Mouse (Mus musculus) bone marrow, adult 2 months (tissue): ENCODE data around the gene Plekhg5. TPM values are rescaled to one million over a fixed set of nuclear protein-coding genes. Genes with fewer than 3 reads are reported as not detected.

Experiments
- H3K27ac ChIP-seq: fragments of 200-500 bp; 2 replicates; pipeline ENCODE4 v1.5.1; 2012; ENCODE audit warnings: low read depth, mild to moderate bottlenecking, control low read depth, inconsistent platforms, low read length; ENCODE audit not compliant: control insufficient read depth, poor library complexity, insufficient read depth
- H3K4me1 ChIP-seq: fragments of 200-500 bp; 2 replicates; pipeline ENCODE4 v1.6.1; 2011; ENCODE audit warnings: low read length; ENCODE audit not compliant: control insufficient read depth, insufficient read depth
- H3K4me3 ChIP-seq: fragments of 200-500 bp; replicated peaks from 2 replicates; pipeline ENCODE3; 2011; ENCODE audit warnings: mild to moderate bottlenecking, low read depth, low read length, control low read depth; ENCODE audit not compliant: control insufficient read depth
- CTCF ChIP-seq: fragments of 200-500 bp; IDR thresholded peaks from 2 replicates; pipeline ENCODE4 v1.5.1; 2011; ENCODE audit warnings: low read length, control low read depth; ENCODE audit not compliant: control insufficient read depth, insufficient read depth
- POLR2A ChIP-seq: fragments of 200-500 bp; IDR thresholded peaks from 2 replicates; pipeline ENCODE4 v1.6.1; 2011; ENCODE audit warnings: low read depth, mild to moderate bottlenecking, control low read depth, low read length, borderline replicate concordance; ENCODE audit not compliant: control insufficient read depth
- WGBS: fragments of 180-500 bp; shearing (Covaris S2); methylation state at CpG from one replicate; pipeline ENCODE4 v1.1.7; 2018; 5-methylcytosine and 5-hydroxymethylcytosine counted together
- polyA plus RNA-seq: library from polyadenylated mRNA; stranded (reverse); fragments of >200 nt; gene quantifications from 2 replicates; pipeline ENCODE4 v1.2.4, GENCODE M21; 2011; ENCODE audit warnings: low replicate concordance; ENCODE audit not compliant: missing spikeins, insufficient read depth, insufficient read length

Gene Plekhg5
- polyA plus RNA-seq, 1 experiment = 6.6 TPM

DNA sequence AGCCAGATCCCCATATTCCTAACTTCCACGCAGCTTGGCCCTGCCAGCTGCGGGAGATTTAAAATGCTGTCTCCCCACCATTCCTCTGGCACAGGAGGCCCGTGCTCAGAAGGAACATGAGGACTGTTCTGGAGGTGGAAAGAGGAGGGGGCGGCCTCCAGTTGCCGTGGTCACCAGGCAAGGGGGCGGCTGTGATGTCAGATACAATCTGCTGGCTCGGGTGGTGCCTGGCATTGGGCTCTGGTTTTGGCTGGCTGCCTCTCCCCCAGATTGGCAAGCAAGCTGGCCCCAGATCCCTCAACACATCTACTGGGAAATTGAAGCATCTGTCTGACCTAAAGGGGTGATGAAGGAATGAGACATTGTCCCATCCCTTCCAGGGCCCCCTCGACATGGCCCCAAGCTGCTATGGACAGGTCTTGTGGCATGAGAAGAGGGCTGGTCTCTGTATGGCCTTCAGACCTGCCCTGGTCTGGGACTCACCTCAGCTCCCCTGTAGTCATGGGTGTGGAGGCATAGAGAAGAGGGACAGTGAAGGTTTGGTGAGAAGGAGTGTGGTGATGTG is 16.3 kb downstream of the Plekhg5 start:
- Histone ChIP-seq H3K4me3 (no peak overlapping the region), H3K4me1 (peaks cover under 1% of the 10 kb centered on the region), H3K27ac (no peak overlapping the region)
- 46% methylated on average over 8 of the region's 8 CpGs for WGBS
- TF ChIP-seq CTCF = no peak
- TF ChIP-seq POLR2A = no peak

DNA sequence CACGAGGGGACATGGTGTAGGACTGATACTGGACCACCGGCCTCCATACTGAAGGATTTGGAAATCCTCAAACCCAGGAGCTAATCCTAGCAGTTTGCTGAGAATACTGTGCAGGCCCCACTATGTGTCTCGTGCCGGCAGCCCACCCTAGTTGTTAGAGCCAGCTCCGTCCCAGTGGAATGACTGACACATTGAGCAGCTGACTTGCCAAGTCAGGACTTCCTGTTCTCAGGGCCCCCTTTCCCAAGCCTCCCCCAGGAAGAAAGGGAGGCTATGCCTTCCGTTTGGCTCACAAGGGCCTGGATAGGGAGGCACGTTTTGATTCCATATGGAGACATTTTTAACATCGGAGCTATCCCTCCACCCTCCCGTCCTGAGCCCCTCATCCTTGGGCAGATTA is 17.9 kb downstream of the Plekhg5 start:
- no peak overlapping the region for H3K4me3 ChIP-seq
- no peak for TF ChIP-seq CTCF
- no peak for TF ChIP-seq POLR2A
- no peak overlapping the region for H3K27ac ChIP-seq
- peaks cover 1% of the 10 kb centered on the region for H3K4me1 ChIP-seq
- WGBS = 77% methylated on average over 9 of the region's 9 CpGs

DNA sequence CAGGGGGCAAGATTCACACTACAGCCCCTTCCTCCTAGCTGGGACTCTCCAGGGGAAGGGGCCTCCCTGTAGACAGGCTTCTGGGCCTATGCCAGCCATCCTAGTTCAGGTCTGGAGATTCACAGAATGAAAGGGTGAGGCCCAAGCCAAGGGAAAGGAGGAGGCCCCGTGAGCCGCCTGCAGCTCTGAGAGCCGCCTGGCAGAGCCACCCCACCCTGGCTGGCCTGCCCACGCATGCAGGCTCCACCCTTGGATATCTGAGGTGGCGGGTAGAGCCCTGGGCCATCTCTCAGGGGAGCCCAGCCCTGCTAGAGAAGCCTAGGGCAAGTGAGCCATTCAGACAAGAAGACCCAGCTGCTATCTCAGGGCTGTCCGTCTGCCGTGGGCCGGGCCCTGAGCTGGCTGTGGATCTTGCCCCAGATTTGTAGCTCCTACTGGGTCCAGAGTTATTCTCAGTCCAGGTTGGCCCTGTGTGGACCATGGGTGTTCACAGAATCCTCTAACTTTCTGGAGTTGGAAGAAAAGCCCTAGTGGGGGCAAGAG is 20.5 kb downstream of the Plekhg5 start:
- H3K27ac ChIP-seq = peak overlapping the region; percentile 40; the same call in 1 of the 2 replicates
- no peak for TF ChIP-seq CTCF
- TF ChIP-seq POLR2A = no peak
- 48% methylated on average over 8 of the region's 8 CpGs for WGBS
- H3K4me1 ChIP-seq = peaks cover 2% of the 10 kb centered on the region
- no peak overlapping the region for H3K4me3 ChIP-seq

DNA sequence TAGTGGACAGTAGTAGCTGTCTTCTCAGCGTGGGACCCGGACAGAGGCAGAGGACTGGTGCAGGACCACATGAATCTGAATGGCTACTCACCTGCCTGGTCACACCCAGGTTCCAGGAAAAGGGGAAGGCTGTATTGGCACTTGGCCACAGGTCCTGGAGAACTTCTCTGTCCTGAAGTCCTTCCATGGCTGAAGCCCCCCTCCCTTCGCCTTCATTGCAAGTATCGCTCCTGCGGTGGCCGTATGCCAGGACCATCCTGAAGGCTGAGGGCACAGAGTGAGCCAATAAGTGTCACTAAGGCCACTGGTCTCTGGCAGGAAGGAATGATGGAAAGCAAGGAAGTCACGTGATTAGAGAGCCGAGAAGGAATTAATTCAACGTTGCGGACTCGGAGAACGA is 21.9 kb downstream of the Plekhg5 start:
- no peak for TF ChIP-seq POLR2A
- no peak for TF ChIP-seq CTCF
- 85% methylated on average over 12 of the region's 12 CpGs for WGBS
- H3K27ac ChIP-seq = no peak overlapping the region
- H3K4me3 ChIP-seq = no peak overlapping the region
- H3K4me1 ChIP-seq = peaks cover 2% of the 10 kb centered on the region

DNA sequence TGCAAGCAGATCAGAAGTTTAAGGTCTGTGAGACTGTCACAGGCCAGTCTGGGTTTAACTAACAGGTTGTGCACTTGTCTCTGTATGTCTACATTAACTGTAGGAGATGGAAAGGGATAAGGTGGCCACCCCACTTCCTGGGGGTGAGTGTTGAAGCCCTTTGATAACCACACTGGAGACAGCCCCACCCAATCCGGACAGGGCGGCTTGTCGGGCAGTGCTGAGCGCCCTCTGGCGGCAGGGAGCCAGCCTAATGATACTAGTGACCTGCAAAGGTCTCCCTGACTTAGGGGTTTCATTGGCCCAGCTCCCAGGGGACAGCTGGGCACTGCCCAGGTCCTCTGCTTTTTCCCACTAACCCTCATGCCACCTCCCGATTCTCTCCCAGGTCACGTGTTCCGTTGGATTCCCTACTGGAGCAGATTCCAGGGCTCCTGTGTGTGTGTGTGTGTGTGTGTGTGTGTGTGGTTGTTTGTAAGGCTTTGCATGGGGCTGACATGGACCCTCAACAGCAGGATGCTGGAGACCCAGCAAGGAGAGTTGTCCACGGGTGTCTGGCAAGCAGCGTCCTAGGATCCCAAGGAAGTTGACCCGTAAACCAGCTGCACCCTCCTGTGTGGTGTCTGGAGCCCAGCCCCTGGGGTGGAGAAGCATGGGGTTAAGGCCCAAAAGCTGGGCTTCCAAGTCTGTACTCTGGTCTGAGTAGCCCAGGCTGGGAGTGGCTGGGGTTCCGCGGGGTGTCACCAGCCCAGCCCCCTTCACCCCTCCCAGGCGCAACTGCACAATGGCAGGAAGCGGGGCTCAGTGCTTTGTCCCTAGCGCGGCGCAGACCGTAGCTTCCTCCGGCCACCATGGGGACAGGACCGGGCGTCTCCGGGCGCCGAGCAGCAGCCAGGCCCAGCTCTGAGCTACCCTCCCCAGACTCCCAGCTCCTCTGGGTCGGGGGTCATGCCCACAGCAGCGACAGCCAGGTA is 23.9 kb downstream of the Plekhg5 start:
- TF ChIP-seq POLR2A (no peak), CTCF (peak; percentile 93)
- H3K27ac ChIP-seq = no peak overlapping the region
- 4% methylated on average over 27 of the region's 27 CpGs for WGBS
- peak overlapping the region; percentile 16 for H3K4me3 ChIP-seq
- H3K4me1 ChIP-seq = peaks cover 2% of the 10 kb centered on the region

DNA sequence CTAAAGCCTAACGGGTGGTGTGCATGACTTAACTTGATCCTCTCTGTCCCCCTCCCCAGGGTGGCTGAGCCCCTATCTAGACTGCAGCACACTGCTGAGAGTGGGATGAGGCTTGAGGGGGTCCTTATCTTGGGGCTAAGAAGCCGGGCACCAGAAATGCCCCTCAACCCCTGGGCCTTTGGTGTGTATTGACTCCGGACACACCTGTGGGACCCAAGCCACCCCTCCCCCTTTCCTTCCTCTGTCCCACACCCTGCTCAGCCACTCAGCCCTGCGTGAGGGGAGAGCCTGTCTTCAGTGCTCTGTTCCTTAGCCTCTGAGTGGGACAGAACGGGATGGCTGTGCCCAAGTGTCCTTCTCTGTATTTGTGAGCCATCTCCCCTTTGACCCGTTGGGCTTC is 24.6 kb downstream of the Plekhg5 start:
- H3K4me3 ChIP-seq = peak overlapping the region; percentile 16
- H3K4me1 ChIP-seq = peaks cover 2% of the 10 kb centered on the region
- H3K27ac ChIP-seq = no peak overlapping the region
- WGBS = 21% methylated on average over 6 of the region's 6 CpGs
- TF ChIP-seq CTCF (no peak), POLR2A (no peak)

DNA sequence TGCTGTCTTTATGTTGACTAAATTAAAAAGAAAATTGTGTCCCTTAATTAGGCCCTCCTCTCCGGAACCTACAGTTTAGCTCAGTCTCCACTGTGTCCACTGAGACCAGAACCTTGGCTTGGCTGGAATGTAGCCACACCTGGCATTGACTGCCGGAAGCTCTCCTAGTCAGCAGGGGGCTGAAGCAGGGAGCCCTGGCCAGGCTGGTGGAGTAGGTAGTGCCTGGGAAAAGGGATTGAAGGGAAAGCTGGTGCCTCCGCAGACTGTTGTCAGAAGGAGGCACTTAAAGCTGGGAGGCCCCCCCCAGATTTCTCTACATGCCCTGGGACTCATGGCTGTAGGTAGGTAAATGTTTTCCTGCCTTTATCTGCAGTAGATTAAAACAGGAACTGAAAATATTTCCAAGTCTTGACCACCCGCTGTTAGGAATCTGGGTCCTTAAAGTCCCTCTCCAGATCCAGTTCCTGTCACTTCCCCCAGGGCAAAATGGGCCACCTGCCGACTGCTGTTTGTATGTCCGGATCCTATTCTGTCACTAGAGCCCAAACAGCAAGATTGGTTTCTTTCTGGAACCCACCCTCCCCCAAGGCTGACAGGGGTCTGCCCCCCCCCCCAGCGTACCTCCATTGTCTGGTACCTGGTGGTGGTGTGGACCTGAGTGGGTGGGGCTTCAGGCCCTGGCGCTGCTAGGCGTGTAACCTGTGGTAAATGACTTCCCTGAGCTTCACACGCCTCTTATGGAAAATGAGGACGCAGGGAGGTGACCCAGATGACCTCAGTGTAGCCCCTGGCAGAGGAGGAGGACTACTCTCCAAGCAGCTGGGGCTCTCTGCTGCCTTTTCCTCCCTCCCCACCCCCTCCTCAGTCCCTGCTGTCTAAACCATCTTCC is 25.9 kb downstream of the Plekhg5 start:
- no peak overlapping the region for H3K27ac ChIP-seq
- no peak overlapping the region for H3K4me3 ChIP-seq
- 73% methylated on average over 11 of the region's 11 CpGs for WGBS
- peaks cover 2% of the 10 kb centered on the region for H3K4me1 ChIP-seq
- TF ChIP-seq CTCF (no peak), POLR2A (no peak)

DNA sequence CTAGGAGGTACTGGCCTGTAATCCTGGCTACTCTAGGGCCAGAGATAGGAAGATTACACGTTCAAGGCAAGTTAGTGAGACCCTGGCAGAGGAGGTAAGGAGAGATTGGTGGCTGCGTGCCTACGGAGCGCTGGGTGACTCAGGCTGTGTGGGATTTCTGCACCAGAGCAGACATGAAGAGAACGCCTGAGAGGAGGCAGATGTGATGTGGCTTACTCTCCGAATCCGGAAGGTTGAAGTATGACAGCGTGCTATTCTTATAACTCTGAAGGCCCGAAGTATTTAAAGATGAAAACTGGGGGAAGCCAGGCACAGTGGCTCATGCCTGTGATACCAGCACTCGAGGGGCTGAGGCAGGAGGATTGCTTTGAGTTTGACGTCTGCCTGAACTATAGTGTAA is 28.2 kb downstream of the Plekhg5 start:
- WGBS = 66% methylated on average over 11 of the region's 11 CpGs

More for the DNA sequence above, 28.2 kb downstream of the Plekhg5 start:
- no peak overlapping the region for H3K27ac ChIP-seq
- H3K4me1 ChIP-seq = no peaks in the 10 kb centered on the region; the same call in none of the 2 replicates
- H3K4me3 ChIP-seq = no peak overlapping the region
- no peak for TF ChIP-seq CTCF
- TF ChIP-seq POLR2A = no peak
